Mouse (Mus musculus) spleen, postnatal 36 days (tissue): ENCODE data around the gene Chmp2b.

Experiments
- DNase-seq, 2 experiments: peaks; one replicate each; pipeline ENCODE4 v3.0.0; 2022; ENCODE audit warnings: low spot score in 2 of 2, mixed read lengths in 1 of 2

The Chmp2b gene

DNA sequence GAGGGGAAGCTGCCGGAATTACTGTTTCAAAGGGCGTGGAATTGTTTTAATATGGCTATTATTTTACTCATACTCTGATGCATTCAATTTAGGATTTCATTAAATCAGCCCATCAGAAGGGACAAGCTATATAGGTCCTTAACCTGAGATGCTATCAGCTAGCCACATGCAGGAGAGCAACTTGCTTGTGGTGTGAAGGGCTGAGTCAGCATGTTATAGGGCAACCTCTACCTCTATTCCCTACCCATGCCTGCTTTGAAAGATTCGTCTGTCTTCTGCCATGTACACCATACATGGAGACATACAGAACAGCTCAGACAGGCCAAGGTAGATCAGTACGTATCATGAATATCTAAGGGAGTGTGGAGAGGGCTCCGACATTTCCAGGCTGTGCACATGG, 35.8 kb downstream of the Chmp2b start:
- DNase-seq: no peak

DNA sequence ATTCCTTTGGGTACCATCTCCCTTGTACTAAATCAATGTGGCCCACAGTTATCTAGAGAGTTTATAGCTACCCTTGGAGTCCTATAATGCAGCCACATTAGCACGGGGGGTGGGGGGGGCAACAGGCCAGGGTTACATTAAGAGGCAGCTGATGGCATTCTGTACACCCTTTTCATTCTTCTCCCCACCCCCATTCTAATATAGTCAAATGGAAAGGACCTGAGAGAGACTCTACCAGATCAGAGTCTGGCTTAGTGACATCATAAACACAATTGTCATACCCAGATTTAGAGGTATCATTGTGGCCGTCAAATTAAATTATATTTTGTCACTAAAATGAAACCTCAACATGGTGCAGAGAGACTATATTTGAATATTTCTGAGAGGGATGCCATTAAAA, 36.5 kb downstream of the Chmp2b start:
- no peak for DNase-seq

DNA sequence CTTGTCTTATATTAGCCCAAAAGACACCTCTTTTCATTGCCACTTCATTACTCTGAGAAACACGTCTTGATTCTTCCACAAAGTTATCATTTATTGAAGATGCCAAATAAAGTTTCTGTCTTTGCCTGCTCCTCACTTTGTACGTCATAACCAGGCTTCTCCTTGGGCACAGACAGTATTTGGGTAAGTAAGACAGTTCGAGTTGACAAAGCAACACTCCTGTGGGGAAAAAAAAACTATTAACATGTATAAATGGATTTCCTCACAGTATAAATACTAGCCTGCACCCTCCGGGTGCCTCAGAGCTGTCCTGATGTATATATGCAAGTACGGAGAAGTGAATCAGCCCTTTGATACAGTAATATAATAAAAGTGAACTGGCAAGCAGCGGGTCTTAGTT, 42.3 kb downstream of the Chmp2b start, which contains the start of gene Pou1f1:
Gene Pou1f1, plus strand, starts transcription at position 301 of the 400 bp plus-strand sequence.
- no peak for DNase-seq

DNA sequence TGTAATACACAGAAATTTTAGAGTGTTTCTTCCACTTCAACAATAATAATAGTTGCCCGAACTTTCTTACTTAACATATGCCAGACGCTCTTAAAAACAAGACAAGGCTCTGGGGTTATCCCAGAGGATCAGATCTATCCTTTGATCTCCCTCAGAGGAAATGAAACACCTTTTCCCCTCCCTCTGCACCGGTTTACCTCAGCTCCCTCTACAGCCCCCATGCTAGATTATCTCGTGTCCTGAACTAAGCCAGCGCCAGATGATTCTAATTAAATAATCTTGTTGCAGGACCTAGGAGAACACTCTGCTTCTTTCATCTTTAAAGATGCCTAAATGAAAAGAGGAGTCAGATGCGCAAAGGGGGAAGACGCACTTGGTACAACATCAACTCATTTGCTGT, 48.3 kb downstream of the Chmp2b start:
- no peak for DNase-seq

DNA sequence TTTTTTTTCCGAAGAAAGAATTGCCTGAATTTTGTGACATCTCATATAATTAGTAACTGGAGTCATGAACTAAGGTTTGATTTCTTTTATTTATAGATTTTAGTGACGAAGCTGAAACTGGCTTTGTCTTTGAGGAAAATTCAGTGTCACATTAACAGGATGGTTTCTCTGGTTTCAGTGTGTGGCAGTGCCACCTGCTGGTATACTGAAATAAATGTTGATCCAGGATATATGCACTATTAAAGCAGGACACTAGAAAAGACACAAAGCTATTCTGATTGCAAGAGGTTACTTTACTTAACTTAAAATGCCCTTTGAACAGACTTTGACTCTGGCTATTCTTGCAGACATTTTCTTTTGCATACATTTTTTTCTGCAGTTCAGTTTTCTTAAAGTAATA, 65.5 kb downstream of the Chmp2b start:
- peak in 1 of 2 experiments; percentile 6 for DNase-seq

DNA sequence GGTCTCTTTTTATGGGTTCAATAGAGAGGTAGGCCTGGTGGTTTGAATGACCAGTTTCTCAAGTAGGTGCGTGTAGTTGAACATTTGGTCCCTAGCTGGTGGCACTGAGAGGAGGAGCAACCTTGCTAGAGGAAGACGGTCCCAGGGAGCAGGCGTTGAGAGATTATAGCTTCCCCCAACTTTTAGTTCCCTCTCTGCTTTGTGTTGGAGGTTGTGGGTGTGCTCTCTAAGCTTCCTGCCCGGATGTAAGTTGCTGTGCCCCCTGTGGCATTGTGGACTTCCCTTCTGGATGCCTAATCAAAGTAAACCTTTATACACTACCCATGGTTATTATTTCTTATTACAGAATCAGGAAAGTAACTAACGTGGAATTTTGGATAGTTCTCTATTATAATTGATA, 66.5 kb downstream of the Chmp2b start:
- DNase-seq: no peak
